Mouse (Mus musculus): Measurements from ENCODE around the gene Fgd6. TPM values are rescaled to one million over a fixed set of nuclear protein-coding genes. Genes with fewer than 3 reads are reported as not detected.
A peak's percentile ranks its signal among the peaks of the same experiment; 100 is the strongest.

Gene Fgd6
- total RNA-seq, 2 experiments from 2014 or later = 6.9 to 7.3 TPM

DNA sequence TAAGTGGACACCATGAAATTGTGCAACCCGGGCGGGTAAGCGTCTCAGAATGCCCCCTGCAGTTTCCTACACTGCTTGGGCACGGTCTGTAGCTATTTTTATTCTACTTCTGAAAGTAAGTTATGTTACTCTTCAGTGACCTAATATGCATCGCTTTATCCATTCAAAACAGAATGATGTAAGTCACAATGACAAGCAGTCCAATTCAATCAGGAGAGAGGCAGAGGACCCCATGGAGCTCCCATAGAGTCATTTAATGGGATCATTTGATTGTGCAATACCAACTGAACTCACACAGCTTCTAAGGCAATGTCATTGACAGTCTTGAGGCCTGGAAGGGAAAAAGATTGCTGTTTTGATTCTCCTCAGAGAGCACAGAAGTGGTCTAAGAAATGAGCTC is 87.8 kb downstream of the Fgd6 start:
- intact Hi-C loops (cut with DNase I) = no loop called here
- no peak for DNase-seq

DNA sequence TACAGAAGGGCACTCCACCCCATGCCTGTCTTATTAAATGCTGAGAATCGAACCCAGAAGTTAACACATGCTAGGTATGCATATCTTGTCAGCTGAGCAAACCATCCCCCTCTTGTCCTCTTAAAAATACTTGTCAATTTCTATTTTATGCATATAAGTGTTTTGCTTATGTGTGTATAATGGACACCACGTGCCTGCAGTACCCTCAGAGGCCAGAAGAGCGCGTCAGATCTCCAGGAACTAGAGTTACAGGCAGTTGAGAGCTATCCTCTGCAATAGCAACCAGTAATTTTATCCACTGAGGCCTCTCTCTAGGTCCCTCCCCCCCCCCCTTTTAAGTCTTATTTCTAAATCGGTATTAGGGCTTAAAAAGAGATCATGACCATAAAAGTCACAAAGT is 88.6 kb downstream of the Fgd6 start:
- DNase-seq = no peak
- intact Hi-C loops (cut with DNase I) = no loop called here

DNA sequence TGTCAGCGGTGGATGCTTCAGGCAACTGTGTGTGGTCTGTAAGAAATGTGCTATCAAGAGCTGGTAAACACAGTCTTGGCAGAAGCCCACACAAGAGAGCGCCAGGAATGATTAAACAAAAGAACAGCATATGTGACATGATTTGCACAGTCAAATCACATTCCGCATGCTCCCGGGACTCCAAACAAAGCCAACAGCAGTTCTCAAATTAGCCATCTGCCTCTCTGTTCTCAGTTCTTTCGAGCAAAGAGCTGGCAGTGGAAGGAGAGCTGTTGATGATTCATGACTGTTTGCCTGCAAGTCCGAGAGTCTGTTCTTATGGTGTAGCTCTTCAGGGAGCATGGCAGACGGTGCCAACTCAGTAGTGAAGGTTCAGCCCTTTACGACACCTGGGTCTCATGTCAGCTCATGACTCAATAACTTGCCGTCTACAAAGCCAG is 93.9 kb downstream of the Fgd6 start:
- DNase-seq = peak; percentile 49 to 65
- intact Hi-C loops (cut with DNase I) = no loop called here

DNA sequence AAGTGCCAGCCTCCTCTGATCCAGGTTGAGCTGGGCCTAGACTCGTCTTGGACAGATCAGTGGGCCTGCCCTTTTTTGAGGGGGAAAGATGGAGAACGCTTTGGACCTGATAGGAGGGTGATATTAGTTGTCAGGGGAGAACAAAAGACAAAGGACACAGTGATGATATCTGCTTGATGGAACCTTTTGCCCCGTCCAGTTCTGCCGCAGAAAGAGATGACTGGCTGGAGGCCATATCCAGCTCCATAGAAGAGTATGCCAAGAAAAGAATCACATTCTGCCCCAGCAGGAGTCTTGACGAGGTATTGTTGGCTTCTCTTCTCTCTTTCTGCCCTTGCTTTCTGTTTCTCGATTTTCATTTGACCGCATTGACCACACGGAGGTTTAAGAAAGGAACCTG is 97.3 kb downstream of the Fgd6 start:
- no peak for DNase-seq
- intact Hi-C loops (cut with DNase I) = no loop called here

DNA sequence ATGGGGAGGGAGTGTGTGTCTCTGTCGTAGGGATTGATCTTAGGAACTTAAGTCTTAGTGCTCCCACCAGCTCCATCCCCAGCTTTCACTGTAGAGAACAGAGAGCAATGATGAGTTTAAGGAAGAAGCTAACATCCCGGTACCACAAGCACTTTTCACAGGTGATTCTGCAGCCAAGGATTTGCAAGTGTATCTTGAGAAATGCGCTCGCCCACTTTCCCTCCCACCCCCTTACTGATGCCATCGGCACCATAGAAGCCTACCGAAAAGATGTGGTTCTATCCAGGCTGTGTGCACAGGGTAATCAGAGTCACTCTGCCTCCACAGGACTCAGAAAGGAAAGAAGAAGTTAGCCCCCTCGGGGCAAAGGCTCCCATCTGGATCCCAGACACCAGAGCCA is 97.9 kb downstream of the Fgd6 start:
- intact Hi-C loops (cut with DNase I) = no loop called here
- DNase-seq = no peak

DNA sequence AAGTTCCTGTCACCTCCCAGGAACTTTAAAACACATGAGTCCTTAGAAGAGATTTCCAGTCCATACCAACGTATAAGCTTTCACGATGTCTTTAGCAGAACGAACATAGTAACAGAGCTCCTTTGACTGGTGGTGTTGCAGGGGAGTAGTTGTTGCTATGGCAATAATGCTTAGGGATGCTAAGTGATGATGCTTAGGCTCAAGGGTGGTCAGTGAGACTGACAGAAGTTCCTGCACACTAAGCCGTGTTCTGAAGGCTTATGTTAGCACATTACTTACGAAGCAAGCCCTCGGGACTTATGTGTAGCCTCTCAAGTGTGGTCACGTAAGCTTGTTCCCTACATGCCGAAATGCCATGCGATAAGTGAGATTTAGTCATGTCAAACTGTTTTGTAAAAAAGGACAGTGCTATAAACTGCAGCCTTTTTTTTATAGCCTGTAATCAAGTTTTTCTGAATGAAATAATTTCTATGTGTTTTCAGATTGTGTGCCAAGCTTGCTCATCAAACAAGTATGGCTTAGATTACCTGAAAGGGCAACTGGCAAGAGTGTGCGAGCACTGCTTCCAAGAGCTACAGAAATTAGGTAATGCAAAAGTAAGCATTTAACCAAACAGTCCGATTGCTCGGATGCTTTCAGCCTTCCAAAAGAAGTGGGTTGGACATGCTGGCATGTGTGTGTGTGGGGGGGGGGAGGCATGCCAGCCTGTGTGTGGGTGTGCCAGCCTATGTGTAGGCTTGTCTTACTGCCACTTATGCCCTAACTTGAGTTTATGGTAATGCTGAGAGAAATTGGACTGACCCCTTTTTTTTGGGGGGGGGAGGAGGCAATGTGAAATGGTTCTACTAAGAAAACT is 99.0 kb downstream of the Fgd6 start:
- intact Hi-C loops (cut with DNase I) = no loop called here
- DNase-seq = no peak

DNA sequence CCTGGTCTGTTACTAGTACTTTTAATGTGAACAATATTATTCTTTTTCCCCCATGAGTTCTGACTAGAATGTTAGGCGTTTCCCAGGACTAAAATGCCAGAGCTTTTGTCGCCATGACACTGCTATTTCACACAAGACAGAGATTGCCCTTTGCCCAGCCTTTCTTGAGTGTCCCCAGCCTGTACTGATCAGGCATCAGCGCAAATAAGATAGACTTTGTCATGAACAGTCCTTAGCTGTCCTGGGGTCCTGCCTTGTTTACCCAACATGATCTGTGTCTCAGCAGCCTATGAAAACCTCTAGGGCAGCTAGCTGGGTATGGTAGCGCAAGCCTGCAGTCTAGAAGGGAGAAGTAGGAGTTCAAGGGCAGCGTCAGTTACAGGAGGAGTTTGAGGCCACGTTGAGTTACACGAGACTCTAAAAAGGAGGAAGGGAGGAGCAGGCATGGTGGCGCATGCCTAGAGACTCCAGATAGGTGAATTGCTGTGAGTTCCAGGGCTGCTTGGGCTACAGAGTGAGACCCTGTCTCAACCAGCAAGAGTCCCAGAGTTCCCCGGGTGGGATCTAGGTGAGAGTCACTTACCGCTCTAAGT is 103.2 kb downstream of the Fgd6 start:
- intact Hi-C loops (cut with DNase I) = no loop called here
- no peak for DNase-seq

DNA sequence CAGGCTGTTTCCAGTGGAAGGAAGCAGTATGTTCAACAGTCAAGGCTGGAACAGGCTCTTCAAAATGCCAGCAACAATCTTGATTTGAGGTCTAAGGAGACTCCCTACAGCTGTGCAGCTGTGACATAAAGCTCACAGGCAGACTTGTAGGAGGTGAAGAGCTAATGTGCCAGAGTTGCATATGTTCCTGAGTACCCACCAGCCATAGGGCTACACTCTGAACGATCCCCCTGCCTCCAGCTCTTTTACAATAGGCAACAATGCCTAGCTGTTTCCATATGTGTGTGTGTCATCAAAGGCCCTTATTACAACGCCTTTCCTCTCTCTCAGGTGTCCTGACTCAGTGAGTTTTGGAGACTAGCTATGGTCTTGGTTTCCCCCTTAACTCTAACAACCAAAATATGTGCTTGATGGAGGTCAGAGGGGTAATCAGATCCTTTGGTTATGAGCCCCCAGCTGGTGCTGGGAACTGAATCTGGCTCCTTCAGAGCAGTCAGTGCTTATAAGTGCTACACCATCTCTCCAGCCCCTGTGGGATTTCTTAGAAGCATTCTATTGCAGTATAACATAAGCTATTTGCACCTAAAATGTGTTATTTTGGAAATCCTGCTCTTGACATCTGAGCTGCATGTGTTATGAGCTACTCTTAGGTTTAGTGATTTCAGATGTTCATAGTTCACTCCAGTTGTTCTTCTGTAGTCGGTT is 104.6 kb downstream of the Fgd6 start:
- no peak for DNase-seq
- intact Hi-C loops (cut with DNase I) = no loop called here

DNA sequence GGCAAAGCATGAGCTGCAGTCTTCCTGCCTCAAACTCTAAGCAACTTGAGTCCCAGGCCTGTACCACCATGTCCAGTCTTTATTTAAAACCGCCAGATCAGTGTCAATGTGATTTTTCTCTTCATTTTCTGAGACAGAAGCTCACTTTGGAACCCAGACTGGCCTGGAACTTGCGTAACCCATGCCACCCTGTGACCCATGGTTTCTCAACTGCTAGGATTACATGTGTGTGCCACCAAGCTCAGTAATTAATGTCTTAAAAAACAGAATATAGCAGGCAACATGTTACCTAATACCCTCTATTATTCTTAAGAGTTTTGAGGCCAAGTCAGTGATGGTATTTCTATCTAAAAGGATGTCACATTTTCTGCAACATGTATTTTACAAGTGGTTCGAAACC is 106.6 kb downstream of the Fgd6 start:
- intact Hi-C loops (cut with DNase I) = no loop called here
- no peak for DNase-seq

DNA sequence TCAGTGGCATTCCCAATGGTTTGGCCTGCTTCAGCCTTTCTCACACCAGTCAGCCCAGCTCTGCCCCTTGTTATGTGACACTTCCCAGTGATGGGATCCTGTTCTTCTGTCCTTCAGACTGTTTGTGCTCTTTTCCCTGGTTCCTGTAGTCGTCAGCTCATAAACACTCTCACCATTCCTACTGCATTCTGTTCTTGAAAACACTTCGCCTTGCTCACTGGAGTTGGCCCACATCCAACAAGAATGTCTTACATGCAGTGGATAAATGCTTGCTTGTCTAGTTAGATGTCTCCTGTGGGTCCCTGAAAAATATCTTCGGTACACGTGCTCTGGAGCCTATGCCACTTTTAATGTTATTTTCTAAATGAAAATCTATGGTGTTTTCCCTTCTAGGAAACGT is 108.8 kb downstream of the Fgd6 start:
- no peak for DNase-seq
- intact Hi-C loops (cut with DNase I) = no loop called here

DNA sequence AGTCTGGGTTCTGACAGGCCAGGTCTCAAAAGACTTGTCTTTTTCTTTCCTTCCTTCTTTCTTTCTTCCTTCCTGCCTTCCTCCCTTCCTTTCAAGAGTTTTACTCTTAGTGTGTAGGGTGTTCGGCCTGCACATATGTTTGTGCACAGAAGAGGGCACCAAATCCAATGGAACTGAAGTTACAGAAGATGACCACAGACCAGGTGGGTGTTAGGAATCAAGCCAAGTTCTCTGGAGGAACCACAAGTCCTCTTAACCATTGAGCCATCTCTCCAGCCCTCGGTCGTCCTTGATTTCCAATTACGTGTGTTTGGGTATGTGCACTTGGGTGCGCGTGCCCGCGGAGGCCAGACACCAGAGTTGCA is 111.6 kb downstream of the Fgd6 start:
- intact Hi-C loops (cut with DNase I) = no loop called here

DNA sequence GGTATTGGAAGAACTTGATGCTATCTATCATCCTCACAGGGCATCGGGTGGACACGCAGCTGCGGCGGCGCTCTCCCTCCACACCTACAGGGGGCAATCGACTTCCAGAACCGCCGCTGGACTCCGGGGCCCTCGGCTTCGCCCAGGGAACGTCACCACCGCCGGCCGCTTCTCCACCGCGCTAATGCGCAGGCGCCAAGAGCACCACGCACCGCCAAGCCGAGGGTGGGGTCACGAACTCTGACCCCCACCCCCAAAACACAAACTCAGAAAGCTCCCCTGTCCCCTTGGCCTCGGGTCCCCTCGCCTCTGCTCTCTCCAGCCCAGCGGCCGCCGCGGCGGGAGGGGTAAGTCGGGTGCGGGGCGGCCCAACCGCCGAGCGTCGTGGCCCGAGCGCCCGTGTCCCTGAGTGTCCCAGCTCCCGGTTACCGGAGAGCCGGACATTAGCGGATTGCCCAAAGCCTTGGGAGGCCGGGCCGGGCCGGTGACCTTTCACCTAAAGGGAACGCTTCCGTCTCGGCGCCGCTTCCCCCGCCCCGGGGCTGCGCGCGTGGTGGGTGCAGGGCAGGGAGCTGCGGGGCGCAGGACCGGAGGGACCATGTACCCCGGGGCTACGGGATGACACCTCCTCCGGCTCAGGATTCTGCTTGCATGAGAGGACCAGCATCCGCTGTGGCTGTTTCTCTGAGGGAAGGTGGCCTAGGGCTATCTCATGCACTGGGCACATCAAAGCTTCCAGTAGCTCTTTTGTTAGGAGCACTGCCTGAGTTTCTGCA is 112.1 kb downstream of the Fgd6 start, which contains the start of gene Nr2c1:
Nr2c1 (plus strand) TSS at position 268 of the 776 bp plus-strand sequence.
- intact Hi-C loops (cut with DNase I) = no loop called here
- peak; percentile 92 to 94 for DNase-seq

More for the DNA sequence above, 111.6 kb downstream of the Fgd6 start:
- no peak for DNase-seq

DNA sequence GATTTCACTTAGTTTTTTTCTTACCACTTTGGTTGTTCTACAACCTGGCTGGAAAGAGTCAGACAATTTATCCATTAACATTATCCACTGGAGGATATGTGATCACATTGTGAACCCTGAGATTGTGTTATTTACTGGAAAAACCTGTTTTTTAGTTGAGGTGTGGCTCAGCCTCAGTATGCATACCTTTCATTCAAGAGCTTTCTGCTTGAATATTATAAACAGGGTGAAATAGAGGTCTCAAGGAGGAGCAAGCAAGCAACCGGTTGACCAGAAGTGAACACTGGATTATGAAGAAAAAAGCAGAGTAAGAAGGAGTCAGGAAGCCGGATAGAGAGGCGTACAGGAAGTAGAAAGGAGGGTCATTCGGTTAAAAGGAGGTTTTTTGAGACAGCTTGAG is 115.7 kb downstream of the Fgd6 start:
- no peak for DNase-seq
- intact Hi-C loops (cut with DNase I) = no loop called here

DNA sequence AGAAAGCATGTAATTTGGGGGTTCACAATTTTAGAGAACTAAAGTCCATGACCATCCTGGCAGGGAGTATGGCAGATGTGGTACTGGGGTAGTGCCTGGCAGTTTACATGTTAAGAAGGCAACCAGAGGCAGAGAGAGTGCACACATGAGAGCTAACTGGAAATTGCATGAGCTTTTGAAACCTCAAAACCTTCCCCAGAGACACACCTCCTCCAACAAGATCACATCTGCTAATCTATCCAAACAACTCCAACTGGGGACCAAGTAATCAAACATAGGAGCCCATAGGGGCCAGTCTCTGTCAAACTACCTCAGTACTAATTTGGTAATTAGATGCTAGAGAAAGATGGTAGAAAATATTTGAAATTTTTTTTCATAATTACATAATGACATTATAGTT is 118.0 kb downstream of the Fgd6 start:
- intact Hi-C loops (cut with DNase I) = no loop called here
- DNase-seq = no peak

DNA sequence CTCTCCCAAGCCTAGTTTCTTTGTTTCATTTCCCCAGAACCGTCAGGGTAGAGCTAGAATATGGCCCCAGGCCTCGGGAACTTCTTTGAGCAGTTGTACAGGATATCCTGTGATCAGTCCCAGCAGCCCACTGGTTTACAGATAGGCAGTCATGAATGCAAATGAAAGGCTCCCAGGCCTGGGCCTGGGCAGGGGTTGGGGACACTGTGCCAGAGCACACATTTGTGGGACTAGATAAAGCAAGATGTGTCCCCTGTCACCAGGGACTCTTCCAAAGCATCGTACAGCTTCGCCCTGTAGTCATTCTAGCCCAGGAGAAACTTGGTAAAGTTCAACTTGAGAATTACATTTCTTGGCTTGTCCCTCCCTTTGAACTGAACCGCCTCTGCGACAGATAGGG is 123.2 kb downstream of the Fgd6 start:
- DNase-seq = no peak
- intact Hi-C loops (cut with DNase I) = no loop called here

DNA sequence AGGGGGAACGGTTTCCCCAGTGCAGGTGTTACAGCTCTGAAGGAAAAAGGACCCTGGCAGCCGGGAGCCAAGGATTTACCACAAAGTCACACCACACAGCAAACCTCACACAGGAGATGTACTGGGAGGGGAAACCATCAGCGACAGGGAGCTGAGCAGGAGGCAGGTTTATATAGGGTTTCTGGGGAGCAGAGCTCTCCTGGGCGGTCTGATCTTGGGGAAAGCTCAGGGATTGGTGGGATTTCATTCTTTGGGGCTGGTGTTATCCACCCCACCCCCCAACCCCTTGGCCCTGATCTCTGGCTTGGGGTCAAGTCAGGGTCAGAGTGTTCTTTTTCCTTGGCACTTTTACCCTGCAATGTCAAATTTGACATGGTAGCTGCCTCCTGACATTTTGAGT is 123.6 kb downstream of the Fgd6 start:
- intact Hi-C loops (cut with DNase I) = no loop called here
- no peak for DNase-seq

DNA sequence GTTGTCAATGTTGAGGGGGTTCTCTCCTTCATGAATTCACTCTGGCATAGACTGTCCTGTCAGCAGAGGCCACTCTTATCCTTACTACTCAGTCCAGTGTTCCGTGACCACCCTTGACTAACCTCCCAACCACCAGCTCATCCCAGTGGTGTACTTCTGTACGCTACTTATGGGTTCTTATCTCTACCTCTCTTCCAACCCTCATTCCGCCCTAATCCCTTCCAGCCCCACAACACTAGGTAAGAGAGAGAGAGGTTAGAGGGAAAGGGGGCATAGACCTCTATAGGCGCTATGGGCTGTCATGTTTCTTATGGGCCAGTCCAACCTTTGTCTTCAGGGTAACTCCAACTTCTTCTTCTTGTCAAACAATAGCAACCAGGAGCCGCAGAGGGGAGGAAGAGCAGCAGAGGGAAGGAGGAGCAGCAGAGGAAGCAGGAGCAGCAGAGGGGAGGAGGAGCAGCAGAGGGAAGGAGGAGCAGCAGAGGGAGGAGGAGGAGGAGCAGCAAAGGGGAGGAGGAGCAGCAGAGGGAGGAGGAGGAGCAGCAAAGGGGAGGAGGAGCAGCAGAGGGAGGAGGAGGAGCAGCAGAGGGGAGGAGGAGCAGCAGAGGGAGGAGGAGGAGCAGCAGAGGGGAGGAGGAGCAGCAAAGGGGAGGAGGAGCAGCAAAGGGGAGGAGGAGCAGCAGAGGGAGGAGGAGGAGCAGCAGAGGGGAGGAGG is 125.4 kb downstream of the Fgd6 start:
- DNase-seq = no peak
- intact Hi-C loops (cut with DNase I) = no loop called here

DNA sequence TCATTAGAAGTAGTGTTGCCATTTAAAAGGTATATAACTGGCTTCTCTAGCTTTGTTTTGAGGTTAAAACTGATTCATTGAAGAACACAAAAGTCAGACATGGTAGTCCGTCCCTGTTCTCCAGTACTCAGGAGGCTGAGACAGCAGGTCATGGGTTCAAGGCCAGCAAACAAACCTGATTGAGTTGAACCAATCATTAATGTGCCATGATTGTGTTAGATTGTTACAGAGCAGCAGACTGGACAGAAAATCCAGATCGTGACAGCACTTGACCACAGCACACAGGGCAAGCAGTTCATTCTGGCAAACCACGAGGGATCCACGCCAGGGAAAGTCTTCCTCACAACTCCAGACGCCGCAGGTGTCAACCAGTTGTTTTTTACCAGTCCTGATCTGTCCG is 126.2 kb downstream of the Fgd6 start:
- intact Hi-C loops (cut with DNase I) = no loop called here
- DNase-seq = no peak

DNA sequence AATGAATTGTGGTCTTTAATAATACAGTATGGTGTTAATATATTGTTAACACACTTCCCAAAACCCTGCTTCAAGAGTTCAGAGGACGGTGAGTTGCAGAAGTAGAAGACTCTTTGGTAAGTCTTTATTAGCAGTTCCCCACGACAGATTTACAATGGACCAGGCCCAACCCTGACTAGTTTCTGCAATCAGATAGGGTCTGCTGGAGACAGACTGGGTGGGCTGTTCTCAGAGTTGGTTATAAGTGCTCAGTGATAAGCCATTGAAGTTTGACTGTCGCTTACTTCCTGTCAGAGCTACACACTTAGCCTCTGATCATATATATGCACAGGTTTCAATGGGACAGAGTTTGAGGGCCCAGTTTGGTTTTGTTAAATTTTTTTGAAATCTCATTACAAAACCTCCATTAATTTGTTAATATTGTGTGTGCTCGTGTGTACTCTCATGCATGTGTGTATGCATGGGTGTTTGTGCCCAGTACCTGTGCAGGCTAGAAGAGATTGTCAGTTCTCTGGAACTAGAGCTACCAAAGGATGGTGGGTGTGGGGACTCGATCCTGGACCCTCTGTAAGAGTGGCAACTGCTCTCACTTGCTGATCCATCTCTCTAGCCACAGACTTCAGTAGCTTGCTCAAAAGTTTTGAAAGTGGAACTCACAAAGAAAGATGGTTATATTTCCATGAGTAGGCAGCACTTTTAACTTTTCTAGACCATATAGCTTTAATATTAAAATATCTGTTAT is 128.5 kb downstream of the Fgd6 start:
- DNase-seq = no peak
- intact Hi-C loops (cut with DNase I) = no loop called here

DNA sequence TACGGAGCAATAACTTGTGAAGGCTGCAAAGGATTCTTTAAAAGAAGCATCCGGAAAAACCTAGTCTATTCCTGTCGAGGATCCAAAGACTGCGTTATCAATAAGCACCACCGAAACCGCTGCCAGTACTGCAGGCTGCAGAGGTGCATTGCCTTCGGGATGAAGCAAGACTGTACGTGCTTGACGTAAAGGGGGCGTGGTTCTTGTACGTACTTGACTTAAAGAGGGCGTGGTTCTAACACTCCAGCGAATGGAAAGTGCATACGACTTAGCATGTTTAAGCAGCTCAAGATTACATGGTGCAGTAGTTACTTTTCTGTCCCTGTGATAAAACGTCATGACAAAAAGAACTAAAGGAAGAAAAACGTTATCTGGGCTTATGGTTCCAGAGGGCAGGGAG is 129.6 kb downstream of the Fgd6 start:
- DNase-seq = no peak
- intact Hi-C loops (cut with DNase I) = no loop called here

All from heart, postnatal 14 days (tissue).